Mouse (Mus musculus) retina, postnatal 1 day (tissue): Measurements from ENCODE around the gene C1qa.
A peak's percentile ranks its signal among the peaks of the same experiment; 100 is the strongest.

Experiments
- DNase-seq: peaks from one replicate; pipeline ENCODE4 v3.0.0-alpha.2; 2012

C1qa gene

DNA sequence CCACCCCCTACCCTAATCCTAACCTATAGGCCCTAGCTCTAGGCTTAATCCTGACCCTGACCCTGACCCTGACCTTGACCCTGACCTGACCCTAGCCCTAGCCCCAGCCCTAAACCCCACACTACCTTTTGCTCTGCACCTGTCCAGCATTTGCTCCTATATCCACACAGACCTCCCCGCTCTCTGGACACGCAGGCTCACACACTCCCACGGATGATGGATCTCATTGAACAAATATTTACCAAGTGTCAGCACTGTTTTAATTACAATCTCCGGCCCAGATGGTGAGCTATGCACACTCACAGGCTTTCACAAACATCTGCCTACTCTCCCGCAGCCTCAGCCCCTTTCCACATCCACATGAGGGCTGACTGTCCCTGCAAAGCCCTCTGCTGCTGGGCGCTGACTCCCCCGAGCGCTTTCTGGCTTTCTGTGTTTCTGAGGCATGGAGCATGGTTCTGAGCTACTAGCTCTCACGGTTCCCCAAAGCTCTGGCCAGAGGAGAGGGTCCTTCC is 462 bp downstream of the C1qa start:
- DNase-seq: peak; percentile 29

DNA sequence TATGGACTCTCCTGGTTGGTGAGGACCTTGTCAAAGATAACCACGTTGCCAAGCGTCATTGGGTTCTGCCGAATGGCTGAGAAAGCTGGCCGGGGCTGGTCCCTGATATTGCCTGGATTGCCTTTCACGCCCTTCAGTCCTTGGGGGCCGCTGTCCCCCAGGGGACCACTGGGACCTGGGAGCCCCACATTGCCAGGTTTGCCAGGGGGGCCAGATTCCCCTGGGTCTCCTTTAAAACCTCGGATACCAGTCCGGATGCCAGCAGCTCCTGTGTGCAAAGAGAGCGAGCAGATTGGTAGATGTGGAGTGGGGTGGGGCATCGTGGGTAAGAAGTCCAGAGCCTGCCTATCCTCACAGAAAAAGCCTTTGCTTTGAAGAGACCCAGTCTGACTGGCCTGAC is 2.1 kb downstream of the C1qa start:
- no peak for DNase-seq

DNA sequence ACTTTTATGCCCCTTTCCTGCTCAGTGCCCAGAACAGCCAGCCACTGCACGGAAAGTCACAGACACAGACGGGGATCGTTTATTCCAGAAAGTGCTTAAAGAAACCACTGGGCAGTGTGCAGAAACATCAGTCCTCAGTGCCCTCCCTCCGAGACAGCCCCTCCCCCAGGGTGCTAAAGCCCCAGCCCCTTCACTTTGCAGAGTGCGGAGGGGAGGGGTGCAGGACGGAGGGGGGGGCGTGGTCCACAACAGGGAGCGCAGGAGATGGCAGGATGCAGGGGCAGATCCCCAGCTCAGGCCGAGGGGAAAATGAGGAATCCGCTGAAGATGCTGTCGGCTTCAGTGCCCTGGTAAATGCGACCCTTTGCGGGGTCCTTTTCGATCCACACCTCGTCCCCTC is 2.7 kb downstream of the C1qa start:
- DNase-seq: peak; percentile 29

- no peak for DNase-seq
Observed at GRCm38 (mm10) chr4:136894821-136895220, 3.8 kb downstream of the C1qa start.

- peak; percentile 70 for DNase-seq
Observed at GRCm38 (mm10) chr4:136893691-136894543, 4.7 kb downstream of the C1qa start.

DNA sequence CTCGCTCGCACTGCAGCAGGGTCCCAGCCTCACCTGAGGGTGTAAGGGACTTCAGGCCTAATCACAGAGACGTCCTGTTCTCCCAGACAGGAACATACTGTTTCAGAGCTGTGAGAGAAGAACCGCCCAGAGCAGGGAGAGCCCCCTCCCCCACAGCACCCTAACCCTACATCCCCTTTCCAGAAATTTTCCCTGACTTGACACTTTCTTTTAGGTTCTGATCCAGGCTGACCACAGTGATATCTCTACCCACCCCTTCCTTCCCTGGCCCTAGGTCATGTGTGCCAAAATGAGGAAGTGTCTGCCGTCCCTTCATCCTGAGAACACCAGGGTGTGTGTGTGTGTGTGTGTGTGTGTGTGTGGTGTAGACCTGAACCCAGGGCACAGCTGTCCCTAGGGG is 5.8 kb downstream of the C1qa start, which contains the start of gene C1qc:
TSS of gene C1qc (minus strand) at position 255 of the 400 bp plus-strand sequence.
- DNase-seq: no peak

- no peak for DNase-seq
Observed at GRCm38 (mm10) chr4:136892371-136892770, 6.2 kb downstream of the C1qa start.

DNA sequence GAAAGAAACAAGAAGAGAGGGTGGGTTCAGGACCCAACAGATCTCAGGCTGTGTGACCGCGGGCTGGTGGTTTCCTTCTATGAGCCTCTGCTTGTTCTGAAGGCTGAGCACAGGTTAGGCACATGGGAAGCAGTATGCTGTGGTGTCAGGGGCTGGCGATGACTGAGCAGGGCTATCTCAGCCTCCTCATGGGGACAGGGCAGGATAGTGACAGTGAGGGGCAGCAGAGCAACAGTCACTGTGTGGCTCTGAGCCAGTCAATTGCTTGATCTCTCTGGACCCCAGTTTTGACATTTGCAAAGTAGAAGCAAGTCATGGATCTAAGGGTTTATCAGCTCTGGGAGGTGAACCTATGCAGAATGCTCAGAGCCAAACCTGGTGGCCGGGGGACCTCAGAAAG is 7.5 kb downstream of the C1qa start:
- DNase-seq: no peak

- DNase-seq: no peak
Observed at GRCm38 (mm10) chr4:136889981-136890380, 8.6 kb downstream of the C1qa start.

GRCm38 (mm10) chr4:136887714-136888113 is 10.9 kb downstream of the C1qa start:
- no peak for DNase-seq

GRCm38 (mm10) chr4:136886101-136886500 is 12.5 kb downstream of the C1qa start, which contains the start of gene C1qb:
TSS of gene C1qb (minus strand) at chr4:136886187.
- DNase-seq: no peak

DNA sequence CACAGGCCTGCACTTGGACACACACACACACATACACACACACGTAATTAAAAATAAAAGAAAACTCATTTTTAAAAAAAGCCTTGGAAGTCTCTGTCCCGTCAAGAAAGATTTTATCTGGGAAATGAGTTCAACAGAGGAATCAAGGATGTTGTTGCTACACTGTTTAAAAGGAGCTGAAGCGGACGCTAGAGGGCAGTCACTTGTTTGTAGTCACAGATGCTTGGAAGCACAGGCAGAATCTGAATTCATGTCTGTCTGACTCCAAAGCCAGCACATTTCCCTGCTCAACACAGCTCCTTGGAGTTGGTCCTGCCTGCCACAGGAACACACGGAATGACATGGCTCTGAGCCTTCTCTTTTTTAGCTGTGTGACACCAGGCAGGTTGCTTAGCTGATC is 20.0 kb downstream of the C1qa start:
- peak; percentile 38 for DNase-seq

DNA sequence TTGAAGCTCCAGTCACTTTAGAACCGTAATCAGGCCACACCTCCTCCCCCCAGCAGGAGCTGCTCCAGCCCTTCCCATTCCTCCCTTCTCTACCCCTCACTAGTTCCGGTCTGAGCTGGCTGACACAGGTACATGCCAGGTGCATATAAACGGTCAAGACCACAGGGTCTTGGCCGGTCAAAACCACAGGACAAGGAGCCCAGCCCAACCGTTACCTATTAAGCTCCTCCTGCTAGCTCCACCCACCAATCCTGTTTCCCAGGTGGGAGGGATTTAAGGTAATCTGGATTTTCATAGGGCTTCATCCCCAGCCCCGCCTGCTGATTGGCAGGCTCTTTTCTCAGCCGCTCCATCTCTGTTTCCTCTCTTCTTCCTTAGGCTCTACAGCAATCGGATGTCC is 20.4 kb downstream of the C1qa start:
- DNase-seq: peak; percentile 54

GRCm38 (mm10) chr4:136876971-136877370 is 21.6 kb downstream of the C1qa start:
- DNase-seq: peak; percentile 79

GRCm38 (mm10) chr4:136875012-136875411 is 23.6 kb downstream of the C1qa start:
- no peak for DNase-seq

- DNase-seq: no peak
Observed at GRCm38 (mm10) chr4:136868371-136868770, 30.2 kb downstream of the C1qa start.

GRCm38 (mm10) chr4:136867690-136868345 is 30.8 kb downstream of the C1qa start:
- DNase-seq: peak; percentile 82

DNA sequence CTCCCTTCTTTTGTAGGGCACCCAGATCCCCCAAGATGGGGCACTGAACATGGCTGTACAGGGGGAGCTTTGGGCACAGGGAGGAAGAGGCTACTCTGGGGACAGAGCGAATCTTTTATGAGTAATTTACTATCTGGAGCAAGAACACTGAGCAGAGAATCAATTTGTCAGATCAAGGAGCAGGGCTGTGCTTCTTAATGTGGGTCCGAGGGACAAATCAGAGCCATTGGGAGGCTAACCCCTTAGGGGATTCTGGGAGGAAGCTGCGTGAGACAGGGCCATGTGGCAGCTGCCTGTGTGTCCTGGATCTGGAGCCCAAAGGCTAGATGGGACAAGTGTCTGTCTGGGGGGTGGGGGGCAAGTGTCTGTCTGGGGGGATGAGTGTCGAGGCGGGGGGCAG is 33.1 kb downstream of the C1qa start:
- DNase-seq: peak; percentile 78

- DNase-seq: peak; percentile 93
Observed at GRCm38 (mm10) chr4:136864751-136865470, 33.7 kb downstream of the C1qa start.

DNA sequence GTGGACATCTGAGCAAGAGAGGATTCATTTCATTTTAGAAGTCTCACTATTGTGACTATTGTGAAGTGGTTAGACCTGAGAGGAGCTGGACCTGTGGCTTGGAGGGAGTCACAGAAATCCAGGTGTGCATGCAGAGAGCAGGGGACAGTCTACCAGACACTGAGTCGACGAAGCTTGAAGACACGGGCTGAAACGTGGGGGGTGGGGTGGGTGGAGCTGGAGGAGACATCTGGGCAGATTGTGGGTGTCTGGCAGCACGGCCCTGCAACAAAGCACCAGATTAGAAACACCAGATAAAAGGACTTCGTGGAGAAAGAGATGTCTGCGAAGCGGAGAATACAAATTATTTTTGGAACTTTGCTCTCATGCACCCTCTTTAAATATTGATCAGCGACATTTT is 35.1 kb downstream of the C1qa start:
- no peak for DNase-seq

- no peak for DNase-seq
Observed at GRCm38 (mm10) chr4:136862411-136862810, 36.2 kb downstream of the C1qa start.

GRCm38 (mm10) chr4:136861806-136862205 is 36.8 kb downstream of the C1qa start:
- peak; percentile 84 for DNase-seq

DNA sequence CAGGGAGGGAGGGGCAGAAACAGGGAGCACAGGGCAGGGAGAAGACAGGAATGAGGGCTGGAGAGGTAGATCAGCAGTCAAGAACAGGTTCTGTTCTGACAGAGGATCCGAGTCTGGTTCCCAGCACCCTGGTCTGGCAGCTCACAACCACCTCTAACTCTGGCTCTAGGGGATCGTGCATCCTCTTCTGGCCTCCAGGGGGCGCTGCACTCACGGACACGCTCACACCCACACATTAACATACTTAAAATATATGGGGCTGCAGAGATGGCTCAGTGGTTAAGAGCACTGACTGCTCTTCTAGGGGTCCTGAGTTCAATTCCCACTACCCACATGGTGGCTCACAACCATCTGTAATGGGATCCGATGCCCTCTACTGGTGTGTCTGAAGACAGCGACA is 38.6 kb downstream of the C1qa start:
- DNase-seq: no peak
